Mouse (Mus musculus) CD4-positive naive resting alpha-beta T cell, adult 57 days (primary cell): ENCODE data around the gene Irak3. TPM values are rescaled to one million over a fixed set of nuclear protein-coding genes. Genes with fewer than 3 reads are reported as not detected.

Experiments
- total RNA-seq: library from RNA; stranded (reverse); gene quantifications from one replicate; pipeline ENCODE4 v1.2.4, GENCODE M21; 2023

Irak3 gene
- total RNA-seq, result 12.0 TPM

GRCm38 (mm10) chr10:120201961-120202402 is at the start of gene Irak3:
TSS of gene Irak3 (minus strand) at chr10:120202130.

GRCm38 (mm10) chr10:120226871-120227661 is 25.1 kb upstream of the Irak3 start, which contains the start of gene Llph:
TSS of gene Llph (plus strand) at chr10:120227070.

GRCm38 (mm10) chr10:120201131-120201921 is 604 bp downstream of the Irak3 start, which contains the start of gene Tmbim4:
TSS of gene Tmbim4 (plus strand) at chr10:120201590.

GRCm38 (mm10) chr10:120112507-120113396 is 89.2 kb downstream of the Irak3 start, which contains the start of gene Helb:
TSS of gene Helb (minus strand) at chr10:120112987.

Other genes starting within 250 kb of the Irak3 start
- 43.9 TPM for gene Helb, start 89.1 kb downstream of the Irak3 start, total RNA-seq
- gene Tmbim4, start 540 bp downstream of the Irak3 start, total RNA-seq, result 37.5 TPM
- gene Llph, start 24.9 kb upstream of the Irak3 start, total RNA-seq, result 40.6 TPM